Comparison of ENCODE assay signal across 31 mouse cellular contexts in the genomic region with DNA sequence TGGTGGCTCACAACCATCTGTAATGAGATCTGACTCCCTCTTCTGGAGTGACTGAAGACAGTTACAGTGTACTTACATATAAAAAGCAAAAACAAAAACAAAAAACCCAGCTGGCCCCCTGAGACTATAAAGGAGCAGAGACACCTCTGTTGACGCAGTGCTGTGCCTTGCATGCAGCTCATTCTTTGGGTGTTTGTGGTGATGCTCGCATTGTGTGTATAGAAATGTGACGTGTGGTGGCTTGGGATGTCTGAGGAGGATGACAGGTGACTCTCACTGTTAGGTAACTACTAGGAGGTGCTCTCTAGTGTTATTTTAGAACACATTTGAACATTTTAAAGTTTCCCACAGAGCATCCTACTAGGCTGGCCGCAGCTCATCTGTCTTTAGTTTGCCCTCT. TPM values are rescaled to one million over a fixed set of nuclear protein-coding genes. Genes with fewer than 3 reads are reported as not detected.
DNase-seq lines count a peak whose midpoint lies in the region; ATAC-seq and TF ChIP-seq lines count a peak whose summit lies in the region.
"Had no signal": no experiment of that assay in that cellular context is flagged by ENCODE, and none has a peak within 500 bp of the region (broad histone marks: within the 10 kb centered on the region; RNA-seq: fewer than 3 reads in every experiment).

No protein-coding gene starts in this region.

- no peak overlapping the region for H3K9ac ChIP-seq in kidney, embryonic 15.5 days
- H3K9ac ChIP-seq: embryonic facial prominence, embryonic 12.5 days; heart, embryonic 15.5 days; limb, embryonic 13.5 days; midbrain, embryonic 13.5 days; neural tube, embryonic 15.5 days had no signal

- 0 out of 2 replicates have a peak, but pooled peaks cover 11% of the 10 kb centered on the region for H3K27me3 ChIP-seq in kidney, embryonic 15.5 days
- H3K27me3 ChIP-seq in spleen, adult 2 months (ENCODE audit: control insufficient read depth, insufficient read depth, low read length): no peaks in the 10 kb centered on the region
- H3K27me3 ChIP-seq: embryonic facial prominence, embryonic 12.5 days; heart, embryonic 15.5 days; Patski had no signal

- no peak overlapping the region for H3K27ac ChIP-seq in kidney, embryonic 15.5 days
- peak overlapping the region; percentile 68 for H3K27ac ChIP-seq in spleen, adult 2 months (ENCODE audit: insufficient read depth, low read length)
- H3K27ac ChIP-seq: embryonic facial prominence, embryonic 12.5 days; heart, embryonic 10.5 days; heart, embryonic 15.5 days; layer of hippocampus, adult 2 months; limb, embryonic 13.5 days; midbrain, embryonic 13.5 days; neural tube, embryonic 15.5 days had no signal

- 0 out of 2 replicates have a peak overlapping the region, but pooled peaks have one; percentile 89 for H3K4me2 ChIP-seq in kidney, embryonic 15.5 days
- H3K4me2 ChIP-seq: embryonic facial prominence, embryonic 12.5 days; midbrain, embryonic 13.5 days had no signal

- ATAC-seq in kidney, embryonic 15.5 days (replicated peaks; ENCODE audit: low FRiP score): no peak
- ATAC-seq in activated CD4-positive, CD25-positive, alpha-beta regulatory T cell, adult 4 months: peak; percentile 3
- ATAC-seq: forebrain, embryonic 14.5 days; hindbrain, embryonic 16.5 days; intestine, embryonic 16.5 days; lung, postnatal 0 days; midbrain, embryonic 13.5 days; Patski had no signal

- H3K4me1 ChIP-seq in kidney, embryonic 15.5 days: peaks cover 69% of the 10 kb centered on the region
- peaks cover 35% of the 10 kb centered on the region; the same call in 1 of the 2 replicates for H3K4me1 ChIP-seq in spleen, adult 2 months (ENCODE audit: control insufficient read depth, insufficient read depth, insufficient read length)

- no peak overlapping the region for H3K4me3 ChIP-seq in kidney, embryonic 15.5 days (replicated peaks)
- peak overlapping the region; percentile 26; the same call in 1 of the 2 replicates for H3K4me3 ChIP-seq in spleen, adult 2 months (ENCODE audit: extremely low read depth, insufficient read depth, insufficient read length)
- H3K4me3 ChIP-seq: embryonic facial prominence, embryonic 12.5 days; heart, embryonic 10.5 days; layer of hippocampus, adult 2 months; midbrain, embryonic 13.5 days; neural tube, embryonic 15.5 days had no signal

- TF ChIP-seq POLR2A in spleen, adult 2 months (IDR thresholded peaks at IDR 0.05; ENCODE audit: low read depth, low read length): no peak

- WGBS in kidney, embryonic 15.5 days: 90% methylated on average over 4 of the region's 4 CpGs
- WGBS in spleen, adult 2 months: 62% methylated on average over 4 of the region's 4 CpGs

- H3K36me3 ChIP-seq in kidney, embryonic 15.5 days: no peaks in the 10 kb centered on the region
- peaks cover 8% of the 10 kb centered on the region for H3K36me3 ChIP-seq in spleen, adult 2 months (ENCODE audit: control insufficient read depth, insufficient read depth, low read length)
- H3K36me3 ChIP-seq: embryonic facial prominence, embryonic 12.5 days; heart, embryonic 10.5 days; heart, embryonic 15.5 days; limb, embryonic 13.5 days; midbrain, embryonic 13.5 days; neural tube, embryonic 15.5 days had no signal

- H3K9me3 ChIP-seq in kidney, embryonic 15.5 days (replicated peaks): no peaks in the 10 kb centered on the region
- H3K9me3 ChIP-seq: embryonic facial prominence, embryonic 12.5 days; heart, embryonic 10.5 days; heart, embryonic 15.5 days; limb, embryonic 13.5 days; midbrain, embryonic 13.5 days; neural tube, embryonic 15.5 days had no signal

- DNase-seq in kidney, postnatal 36 days: no peak
- DNase-seq in spleen, adult 2 months (ENCODE audit: low read depth in 1 of 2, low spot score in 2 of 2): no peak
- no peak for DNase-seq in spleen, adult 12 weeks (ENCODE audit: low spot score)
- no peak for DNase-seq in adrenal gland, postnatal 4 days (ENCODE audit: low spot score in 2 of 2)
- no peak for DNase-seq in layer of hippocampus, postnatal 36 days
- DNase-seq: adrenal gland, postnatal 25 days; cerebellum, adult 8-10 months; embryo, embryonic 11 days; gastrocnemius, postnatal 25 days; kidney, postnatal 25 days; lung, adult 18-20 months; retina, postnatal 1 day; right cerebral cortex, postnatal 14 days; thymus, postnatal 14 days had no signal

- no peak for TF ChIP-seq CTCF in spleen, adult 2 months (IDR thresholded peaks at IDR 0.05; ENCODE audit: extremely low read depth, insufficient read depth, insufficient read length, insufficient replicate concordance)

RNA-seq across cellular contexts. Expression of a gene that starts 2.5 kb away (rescaled TPM):
- polyA plus RNA-seq in kidney, embryonic 15.5 days (2015; fragmentation: Nextera tagmentation; extraction: Ambion mirVana): 5.4 TPM in 2 replicates
- 82.8 and 87.0 TPM in 2 replicates for polyA plus RNA-seq in spleen, adult 2 months (2012; rRNA removed)
- polyA plus RNA-seq in activated CD4-positive, CD25-positive, alpha-beta regulatory T cell, adult 4 months (2017; shearing (Covaris generic)): 100 to 1,000 TPM in 1 of 2 experiments, 10 to 100 TPM in 1; 66.9 to 116 TPM
- total RNA-seq in adrenal gland, postnatal 4 days (2021): 10 to 100 TPM in 1 of 2 experiments, 1 to 10 TPM in 1; 9.0 to 11.5 TPM
- total RNA-seq in layer of hippocampus, postnatal 36 days (2021): 1 to 10 TPM; 8.3 to 8.7 TPM

RNA-seq across cellular contexts. Expression of a gene that starts 3.8 kb away (rescaled TPM):
- 0.42 TPM in 1 of 2 replicates, not detected in the other for polyA plus RNA-seq in kidney, embryonic 15.5 days (2015; fragmentation: Nextera tagmentation; extraction: Ambion mirVana)
- 0.16 and 0.54 TPM in 2 replicates for polyA plus RNA-seq in spleen, adult 2 months (2012; rRNA removed)
- 1 to 10 TPM; 1.1 to 1.2 TPM for polyA plus RNA-seq in activated CD4-positive, CD25-positive, alpha-beta regulatory T cell, adult 4 months (2017; shearing (Covaris generic))
- 1 to 10 TPM in 1 of 2 experiments, under 1 TPM in 1; 0.42 to 1.6 TPM for total RNA-seq in adrenal gland, postnatal 4 days (2021)
- total RNA-seq in layer of hippocampus, postnatal 36 days (2021): 1 to 10 TPM; 2.2 to 2.5 TPM
- polyA plus RNA-seq: brain, embryonic 14.5 days; forebrain, embryonic 14.5 days; heart, embryonic 10.5 days; hindbrain, embryonic 16.5 days; macrophage; neural tube, embryonic 15.5 days; small intestine, adult 2 months had no signal

Comparison
In these comparisons a context has a peak if more than half of its experiments do, and no peak if none do; other contexts are left out.
1. RNA of a gene that starts 2.5 kb away (polyA plus RNA-seq): 66.9 to 116 TPM in activated CD4-positive, CD25-positive, alpha-beta regulatory T cell, adult 4 months and 82.8 to 87.0 TPM in spleen, adult 2 months; 5.4 TPM in kidney, embryonic 15.5 days; every median in the first group is over 10 times any median in the second.